Mouse (Mus musculus): ENCODE data around the gene Faap100. TPM values are rescaled to one million over a fixed set of nuclear protein-coding genes. Genes with fewer than 3 reads are reported as not detected.
"Not testable (repeated sequence)": the region's sequence is repeated elsewhere in the genome, so short reads cannot be mapped to it uniquely, and the experiment has no call there.

Faap100 gene
- polyA plus RNA-seq (2014; fragmentation: Nextera tagmentation; extraction: Ambion mirVana), result 34.5 and 39.5 TPM in 2 replicates

DNA sequence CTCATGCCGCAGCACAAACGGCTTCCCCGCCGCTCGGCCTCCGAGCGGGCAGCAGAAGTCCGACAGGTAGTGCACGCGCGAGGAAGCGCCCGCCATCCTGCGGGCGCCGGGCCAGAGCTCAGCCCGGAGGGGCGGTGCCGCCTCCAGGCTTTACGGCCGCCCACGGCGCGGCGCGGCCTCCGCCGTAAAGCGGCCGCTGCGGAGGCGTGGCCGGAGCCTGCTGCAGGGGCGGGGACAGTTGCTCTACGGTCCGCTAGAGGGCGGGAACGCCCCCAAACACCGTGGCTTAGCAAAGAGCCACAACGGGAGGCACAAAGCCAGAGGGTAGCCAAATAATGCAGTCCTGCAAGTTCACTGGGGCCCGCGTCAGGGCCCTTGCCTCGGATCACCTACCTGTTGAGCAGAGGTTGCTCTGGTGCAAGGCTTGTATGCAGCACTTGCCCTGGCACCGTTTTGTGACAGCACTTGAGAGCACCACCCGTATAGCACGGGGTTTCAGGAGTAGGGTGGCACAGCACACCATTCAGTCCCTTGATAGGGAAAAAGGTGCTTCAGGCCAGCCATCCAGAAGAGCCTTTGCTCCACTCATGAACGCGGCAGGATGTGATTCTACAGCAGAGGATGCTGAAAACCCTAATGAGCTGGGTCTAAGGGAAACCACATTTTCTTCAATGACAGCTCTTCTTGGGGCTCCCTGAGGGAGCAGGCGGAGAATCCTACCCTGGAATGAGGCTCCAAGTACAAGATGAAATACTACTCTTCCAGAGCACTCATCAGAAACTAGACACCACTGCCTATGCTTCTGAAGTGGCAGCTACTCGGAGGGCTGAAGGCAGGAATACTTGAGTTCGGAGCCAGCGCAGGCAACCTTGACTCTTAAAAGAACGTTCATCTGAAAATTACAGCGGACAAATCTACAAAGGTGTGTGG is at the start of gene Faap100:
Gene Faap100, minus strand, starts transcription at position 154 of the 930 bp plus-strand sequence.
- Histone ChIP-seq H3K36me3 (ENCODE audit: control insufficient read depth, insufficient read depth, low read length) (peaks cover 20% of the 10 kb centered on the region), H3K9ac (ENCODE audit: low read length) (peak within 1 kb of the TSS; percentile 77), H3K27me3 (ENCODE audit: control insufficient read depth, insufficient read depth, low read length) (no peaks in the 10 kb centered on the region), H3K9me3 (ENCODE audit: control insufficient read depth, low read length) (no peaks in the 10 kb centered on the region), H3K27ac (ENCODE audit: low read depth, low read length) (0 out of 2 replicates have a peak within 1 kb of the TSS, but pooled peaks have one; percentile 24), H3K4me3 (ENCODE audit: low read depth, low read length) (peak within 1 kb of the TSS; percentile 81), H3K4me1 (ENCODE audit: control insufficient read depth, insufficient read depth, low read length) (peaks cover 12% of the 10 kb centered on the region), H3K4me2 (ENCODE audit: low read depth) (peak within 1 kb of the TSS; percentile 88)
- DNase-seq (ENCODE audit: low spot score) (peak; percentile 95), ATAC-seq (ENCODE audit: insufficient read depth, low FRiP score, low TSS enrichment) (peak; percentile 93)
- WGBS, result 10% methylated on average over 47 of the region's 54 CpGs

DNA sequence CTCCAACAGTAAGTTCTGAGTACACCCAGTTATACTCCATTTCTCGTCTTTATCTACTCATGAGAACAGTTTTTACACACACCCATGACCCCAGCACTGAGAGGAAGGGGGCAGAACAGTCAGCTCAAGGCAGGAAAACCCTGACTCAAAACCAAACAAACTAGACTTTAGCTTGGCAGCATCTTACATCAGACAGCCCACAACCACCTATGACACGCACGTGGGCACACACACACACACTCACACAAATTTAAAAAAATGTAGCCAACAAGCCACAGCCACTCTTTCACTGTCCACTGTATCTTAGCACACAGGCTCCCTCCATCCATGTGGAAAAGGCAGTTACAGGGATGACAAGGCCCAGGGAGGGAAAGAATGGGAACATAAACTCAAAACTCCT is 48.2 kb upstream of the Faap100 start:
- H3K4me2 ChIP-seq (ENCODE audit: low read depth), result no peak overlapping the region
- no peak overlapping the region for H3K9ac ChIP-seq (ENCODE audit: low read length)
- no peak overlapping the region for H3K27ac ChIP-seq (ENCODE audit: low read depth, low read length)
- no peaks in the 10 kb centered on the region for H3K27me3 ChIP-seq (ENCODE audit: control insufficient read depth, insufficient read depth, low read length)
- no peaks in the 10 kb centered on the region for H3K4me1 ChIP-seq (ENCODE audit: control insufficient read depth, insufficient read depth, low read length)
- DNase-seq (ENCODE audit: low spot score), result no peak
- ATAC-seq (ENCODE audit: insufficient read depth, low FRiP score, low TSS enrichment), result no peak
- 98% methylated on average over 3 of the region's 3 CpGs for WGBS
- H3K4me3 ChIP-seq (ENCODE audit: low read depth, low read length), result no peak overlapping the region
- H3K36me3 ChIP-seq (ENCODE audit: control insufficient read depth, insufficient read depth, low read length), result peaks cover 16% of the 10 kb centered on the region
- H3K9me3 ChIP-seq (ENCODE audit: control insufficient read depth, low read length), result no peaks in the 10 kb centered on the region

DNA sequence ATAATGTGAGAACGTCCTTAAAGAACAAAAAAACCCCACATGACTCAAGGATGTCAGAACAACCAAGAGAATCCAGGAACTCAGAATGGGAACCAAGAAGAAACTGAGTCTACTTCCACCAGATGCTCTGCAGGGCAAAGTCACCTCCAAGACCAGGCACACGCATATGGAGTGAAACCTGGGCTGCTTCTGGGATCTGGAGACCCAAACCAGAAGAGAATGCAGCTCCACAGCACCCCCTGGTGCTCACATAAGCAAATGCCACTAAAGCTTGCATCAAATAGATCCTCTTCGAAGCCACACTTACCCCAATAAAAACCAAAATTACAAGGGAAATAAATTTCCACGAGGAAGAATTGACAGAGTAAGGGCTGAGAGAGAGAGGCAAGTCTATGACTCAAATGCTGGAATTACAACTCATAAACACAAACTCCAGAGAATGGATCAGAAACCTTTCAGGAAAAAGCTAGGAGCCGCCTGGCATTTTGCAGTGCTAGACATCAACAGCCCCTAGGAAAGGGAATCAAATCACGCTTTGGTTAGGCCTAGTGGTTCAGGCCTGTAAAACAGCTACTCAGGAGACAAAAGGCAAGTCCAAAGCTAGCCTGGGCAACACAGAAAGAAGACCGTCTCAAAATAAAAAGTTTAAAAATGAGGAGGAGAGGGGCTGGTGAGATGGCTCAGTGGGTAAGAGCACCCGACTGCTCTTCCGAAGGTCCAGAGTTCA is 45.2 kb upstream of the Faap100 start:
- Histone ChIP-seq H3K9me3 (ENCODE audit: control insufficient read depth, low read length) (no peaks in the 10 kb centered on the region), H3K27ac (ENCODE audit: low read depth, low read length) (no peak overlapping the region; the same call in 1 of the 2 replicates), H3K4me1 (ENCODE audit: control insufficient read depth, insufficient read depth, low read length) (no peaks in the 10 kb centered on the region), H3K4me3 (ENCODE audit: low read depth, low read length) (no peak overlapping the region), H3K4me2 (ENCODE audit: low read depth) (no peak overlapping the region), H3K36me3 (ENCODE audit: control insufficient read depth, insufficient read depth, low read length) (peaks cover 26% of the 10 kb centered on the region), H3K27me3 (ENCODE audit: control insufficient read depth, insufficient read depth, low read length) (no peaks in the 10 kb centered on the region), H3K9ac (ENCODE audit: low read length) (no peak overlapping the region)
- WGBS, result 77% methylated on average over 9 of the region's 9 CpGs
- DNase-seq (ENCODE audit: low spot score), result peak; percentile 68
- no peak for ATAC-seq (ENCODE audit: insufficient read depth, low FRiP score, low TSS enrichment)

DNA sequence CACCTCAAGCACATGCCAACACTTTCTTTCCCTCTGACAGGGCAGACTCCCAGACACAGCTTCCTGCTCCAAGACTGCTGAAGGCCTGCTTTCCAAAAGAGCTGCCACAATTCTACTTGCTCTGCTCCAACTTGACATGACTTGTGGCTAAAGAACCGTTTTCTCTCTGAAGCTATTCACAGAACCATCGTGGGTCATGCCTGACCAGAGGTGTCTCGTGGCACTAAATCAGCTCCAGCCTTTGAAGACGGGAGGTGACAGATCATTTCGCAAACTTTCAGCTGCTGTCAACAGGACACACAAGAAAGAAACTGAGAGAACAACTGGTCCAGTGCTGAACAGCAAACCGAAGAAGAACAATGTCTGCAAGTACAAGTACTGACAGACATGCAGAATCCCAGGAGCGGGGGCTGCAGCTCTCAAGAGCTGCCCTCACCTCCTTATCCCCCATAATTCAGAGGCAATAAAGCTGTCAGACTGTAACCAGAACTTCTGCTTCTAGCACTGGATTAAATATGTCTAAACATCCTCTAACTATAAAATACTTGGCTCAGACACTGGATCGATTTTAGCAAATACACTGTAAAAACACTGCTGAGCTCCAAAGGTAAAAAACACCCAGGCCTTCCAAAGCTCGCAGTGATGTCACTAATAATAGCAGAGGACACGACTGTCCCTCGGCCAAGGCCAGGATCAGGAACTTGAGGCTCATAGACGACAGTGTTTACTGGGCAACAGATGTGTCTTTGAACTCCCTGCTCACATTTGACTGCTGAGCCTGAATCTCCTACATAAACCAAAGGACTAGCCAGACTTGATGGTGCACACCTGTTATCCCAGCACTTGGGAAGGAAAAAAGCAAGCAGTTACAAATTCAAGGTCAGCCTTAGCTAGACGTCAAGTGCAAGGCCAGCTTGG is 44.3 kb upstream of the Faap100 start:
- no peak overlapping the region for H3K4me2 ChIP-seq (ENCODE audit: low read depth)
- no peaks in the 10 kb centered on the region for H3K27me3 ChIP-seq (ENCODE audit: control insufficient read depth, insufficient read depth, low read length)
- no peak for DNase-seq (ENCODE audit: low spot score)

DNA sequence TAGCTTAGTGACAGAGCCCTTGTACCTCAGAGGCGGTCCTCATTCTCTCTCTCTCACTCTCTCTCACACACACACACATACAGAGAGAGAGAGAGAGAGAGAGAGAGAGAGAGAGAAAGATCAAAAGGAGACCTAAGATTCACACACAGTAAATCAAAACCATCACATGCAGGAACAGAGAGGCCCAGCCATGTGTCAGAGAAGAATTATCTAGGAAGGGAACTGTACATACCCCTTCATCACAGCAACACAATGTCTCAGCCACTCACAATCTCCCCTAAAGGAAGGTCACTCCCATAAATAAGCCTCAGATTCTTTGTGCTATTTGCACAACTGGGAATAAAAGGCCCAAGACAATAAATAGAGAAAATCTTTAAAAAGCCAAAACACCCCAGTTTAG is 40.0 kb upstream of the Faap100 start:
- Histone ChIP-seq H3K4me2 (ENCODE audit: low read depth) (no peak overlapping the region), H3K9ac (ENCODE audit: low read length) (no peak overlapping the region), H3K9me3 (ENCODE audit: control insufficient read depth, low read length) (no peaks in the 10 kb centered on the region), H3K27ac (ENCODE audit: low read depth, low read length) (no peak overlapping the region), H3K36me3 (ENCODE audit: control insufficient read depth, insufficient read depth, low read length) (peaks cover 21% of the 10 kb centered on the region), H3K4me1 (ENCODE audit: control insufficient read depth, insufficient read depth, low read length) (no peaks in the 10 kb centered on the region), H3K4me3 (ENCODE audit: low read depth, low read length) (no peak overlapping the region), H3K27me3 (ENCODE audit: control insufficient read depth, insufficient read depth, low read length) (no peaks in the 10 kb centered on the region)
- no peak for ATAC-seq (ENCODE audit: insufficient read depth, low FRiP score, low TSS enrichment)
- WGBS, result 76% methylated on average over 1 of the region's 1 CpGs
- no peak for DNase-seq (ENCODE audit: low spot score)

More for the DNA sequence above, 44.3 kb upstream of the Faap100 start:
- no peaks in the 10 kb centered on the region for H3K4me1 ChIP-seq (ENCODE audit: control insufficient read depth, insufficient read depth, low read length)
- H3K4me3 ChIP-seq (ENCODE audit: low read depth, low read length), result no peak overlapping the region
- H3K27ac ChIP-seq (ENCODE audit: low read depth, low read length), result no peak overlapping the region
- H3K9ac ChIP-seq (ENCODE audit: low read length), result no peak overlapping the region
- H3K36me3 ChIP-seq (ENCODE audit: control insufficient read depth, insufficient read depth, low read length), result peaks cover 20% of the 10 kb centered on the region
- 77% methylated on average over 13 of the region's 13 CpGs for WGBS
- no peak for ATAC-seq (ENCODE audit: insufficient read depth, low FRiP score, low TSS enrichment)
- H3K9me3 ChIP-seq (ENCODE audit: control insufficient read depth, low read length), result no peaks in the 10 kb centered on the region

DNA sequence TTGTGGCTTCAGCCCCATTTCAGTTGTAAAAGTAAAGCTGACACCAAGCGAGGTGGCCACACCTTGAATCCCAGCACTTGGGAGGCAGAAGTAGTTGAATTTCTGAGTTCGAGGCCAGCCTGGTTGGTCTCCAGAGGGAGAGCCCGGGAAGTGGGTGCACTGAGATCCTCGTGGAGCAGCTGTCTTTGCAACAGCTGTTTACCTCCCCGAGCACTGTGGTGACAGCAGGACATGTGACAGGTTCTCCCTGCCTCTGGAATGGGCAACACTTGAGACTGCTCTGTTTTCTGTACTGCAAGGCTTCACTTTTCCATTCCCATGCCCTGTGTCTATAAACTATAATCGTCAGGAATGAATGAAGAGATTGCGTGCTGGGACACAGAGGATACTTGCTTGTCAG is 39.3 kb upstream of the Faap100 start:
- peaks cover 26% of the 10 kb centered on the region for H3K36me3 ChIP-seq (ENCODE audit: control insufficient read depth, insufficient read depth, low read length)
- H3K9me3 ChIP-seq (ENCODE audit: control insufficient read depth, low read length), result no peaks in the 10 kb centered on the region
- no peaks in the 10 kb centered on the region for H3K27me3 ChIP-seq (ENCODE audit: control insufficient read depth, insufficient read depth, low read length)
- 89% methylated on average over 7 of the region's 7 CpGs for WGBS
- no peaks in the 10 kb centered on the region for H3K4me1 ChIP-seq (ENCODE audit: control insufficient read depth, insufficient read depth, low read length)
- H3K27ac ChIP-seq (ENCODE audit: low read depth, low read length), result no peak overlapping the region
- H3K4me2 ChIP-seq (ENCODE audit: low read depth), result no peak overlapping the region
- H3K9ac ChIP-seq (ENCODE audit: low read length), result no peak overlapping the region
- ATAC-seq (ENCODE audit: insufficient read depth, low FRiP score, low TSS enrichment) (no peak), DNase-seq (ENCODE audit: low spot score) (no peak)
- H3K4me3 ChIP-seq (ENCODE audit: low read depth, low read length), result no peak overlapping the region

DNA sequence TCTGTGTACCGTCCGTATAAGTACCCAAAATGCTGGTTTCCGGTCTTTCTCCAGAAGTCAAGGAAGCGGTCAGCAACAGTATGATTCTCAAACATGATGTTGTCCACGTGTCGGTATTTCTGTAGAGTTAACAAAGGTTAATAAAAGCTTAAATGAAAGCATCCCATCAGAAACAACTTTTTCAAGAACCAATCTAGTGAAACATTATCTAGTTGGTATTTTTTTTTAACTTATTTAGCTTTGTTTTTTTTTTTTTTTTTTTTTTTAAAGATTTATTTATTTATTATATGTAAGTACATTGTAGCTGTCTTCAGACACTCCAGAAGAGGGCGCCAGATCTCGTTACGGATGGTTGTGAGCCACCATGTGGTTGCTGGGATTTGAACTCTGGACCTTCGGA is 35.1 kb upstream of the Faap100 start:
- peaks cover 44% of the 10 kb centered on the region for H3K36me3 ChIP-seq (ENCODE audit: control insufficient read depth, insufficient read depth, low read length)
- H3K27me3 ChIP-seq (ENCODE audit: control insufficient read depth, insufficient read depth, low read length); H3K4me1 ChIP-seq (ENCODE audit: control insufficient read depth, insufficient read depth, low read length); H3K27ac ChIP-seq (ENCODE audit: low read depth, low read length); H3K9ac ChIP-seq (ENCODE audit: low read length); H3K4me2 ChIP-seq (ENCODE audit: low read depth); DNase-seq (ENCODE audit: low spot score); H3K9me3 ChIP-seq (ENCODE audit: control insufficient read depth, low read length); H3K4me3 ChIP-seq (ENCODE audit: low read depth, low read length); ATAC-seq (ENCODE audit: insufficient read depth, low FRiP score, low TSS enrichment): not testable (repeated sequence)
- WGBS, result 95% methylated on average over 7 of the region's 10 CpGs

DNA sequence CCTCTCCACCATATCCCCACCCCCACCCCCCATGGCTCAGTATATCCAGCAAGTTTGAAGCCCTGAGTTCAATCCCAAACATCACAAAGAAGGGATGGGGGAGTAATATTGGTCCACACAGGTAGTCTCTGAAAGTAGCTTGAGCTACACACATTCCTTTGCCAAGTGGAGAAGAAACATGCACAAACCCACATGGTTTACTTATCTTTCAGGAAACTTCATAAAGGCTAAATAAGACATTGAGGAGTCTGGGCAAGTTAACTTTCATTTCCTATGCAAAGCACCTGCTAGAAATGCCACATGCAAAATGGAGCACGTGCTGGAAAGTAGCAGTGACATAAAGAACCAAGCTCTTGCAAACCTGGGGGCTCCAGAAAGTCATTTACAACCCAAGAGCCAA is 27.9 kb upstream of the Faap100 start:
- ATAC-seq (ENCODE audit: insufficient read depth, low FRiP score, low TSS enrichment) (no peak), DNase-seq (ENCODE audit: low spot score) (no peak)
- H3K27me3 ChIP-seq (ENCODE audit: control insufficient read depth, insufficient read depth, low read length), result no peaks in the 10 kb centered on the region
- H3K9ac ChIP-seq (ENCODE audit: low read length), result no peak overlapping the region
- no peak overlapping the region for H3K27ac ChIP-seq (ENCODE audit: low read depth, low read length)
- H3K4me2 ChIP-seq (ENCODE audit: low read depth), result no peak overlapping the region
- no peaks in the 10 kb centered on the region for H3K4me1 ChIP-seq (ENCODE audit: control insufficient read depth, insufficient read depth, low read length)
- peaks cover 37% of the 10 kb centered on the region for H3K36me3 ChIP-seq (ENCODE audit: control insufficient read depth, insufficient read depth, low read length)
- H3K9me3 ChIP-seq (ENCODE audit: control insufficient read depth, low read length), result no peaks in the 10 kb centered on the region
- H3K4me3 ChIP-seq (ENCODE audit: low read depth, low read length), result no peak overlapping the region
- WGBS, result 90% methylated on average over 1 of the region's 1 CpGs

Measured in neural tube, embryonic 11.5 days (tissue).